Mouse (Mus musculus) lung, embryonic 15.5 days (tissue): ENCODE data around the gene Kdm4c. TPM values are rescaled to one million over a fixed set of nuclear protein-coding genes. Genes with fewer than 3 reads are reported as not detected.
A peak's percentile ranks its signal among the peaks of the same experiment; 100 is the strongest.
"Not testable (repeated sequence)": the region's sequence is repeated elsewhere in the genome, so short reads cannot be mapped to it uniquely, and the experiment has no call there.

Experiments
- ATAC-seq: fragments of 200-750 bp; cut with Nextera tagmentation; 2 replicates; pipeline ENCODE4 v1.8.0; 2017; ENCODE audit warnings: moderate number of reproducible peaks, borderline replicate concordance; ENCODE audit not compliant: low FRiP score, low TSS enrichment; ENCODE audit errors: extremely low read depth
- H3K27ac ChIP-seq: fragments of 300-500 bp; sonication (generic); 2 replicates; pipeline ENCODE4 v1.5.1; 2015; ENCODE audit warnings: moderate library complexity, mild to moderate bottlenecking, inconsistent platforms
- H3K27me3 ChIP-seq: fragments of 300-500 bp; sonication (generic); 2 replicates; pipeline ENCODE4 v1.6.1; 2015; ENCODE audit warnings: inconsistent platforms
- H3K36me3 ChIP-seq: fragments of 300-500 bp; sonication (generic); 2 replicates; pipeline ENCODE4 v1.6.1; 2015; ENCODE audit warnings: inconsistent platforms
- H3K4me1 ChIP-seq: fragments of 300-500 bp; sonication (generic); 2 replicates; pipeline ENCODE4 v1.6.1; 2015; ENCODE audit warnings: inconsistent platforms
- H3K4me2 ChIP-seq: fragments of 300-500 bp; sonication (generic); 2 replicates; pipeline ENCODE4 v1.6.1; 2015; ENCODE audit warnings: inconsistent platforms, mild to moderate bottlenecking, moderate library complexity
- H3K4me3 ChIP-seq: fragments of 300-500 bp; sonication (generic); 2 replicates; pipeline ENCODE4 v1.5.1; 2015; ENCODE audit warnings: mild to moderate bottlenecking, inconsistent platforms
- H3K9ac ChIP-seq: fragments of 300-500 bp; sonication (generic); 2 replicates; pipeline ENCODE4 v1.6.1; 2015; ENCODE audit warnings: inconsistent platforms
- H3K9me3 ChIP-seq: fragments of 300-500 bp; sonication (generic); 2 replicates; pipeline ENCODE4 v1.6.1; 2016; ENCODE audit warnings: inconsistent platforms
- WGBS: fragments of 180-500 bp; shearing (Covaris S2); methylation state at CpG from one replicate; pipeline ENCODE4 v1.1.7; 2015; 5-methylcytosine and 5-hydroxymethylcytosine counted together
- polyA plus RNA-seq: library from polyadenylated mRNA; unstranded; fragments of >200 nt; fragmentation: Nextera tagmentation; extraction: Ambion mirVana; gene quantifications from 2 replicates; pipeline ENCODE4 v1.2.1, GENCODE M21; 2015

Gene Kdm4c
- 12.4 and 13.5 TPM in 2 replicates for polyA plus RNA-seq

DNA sequence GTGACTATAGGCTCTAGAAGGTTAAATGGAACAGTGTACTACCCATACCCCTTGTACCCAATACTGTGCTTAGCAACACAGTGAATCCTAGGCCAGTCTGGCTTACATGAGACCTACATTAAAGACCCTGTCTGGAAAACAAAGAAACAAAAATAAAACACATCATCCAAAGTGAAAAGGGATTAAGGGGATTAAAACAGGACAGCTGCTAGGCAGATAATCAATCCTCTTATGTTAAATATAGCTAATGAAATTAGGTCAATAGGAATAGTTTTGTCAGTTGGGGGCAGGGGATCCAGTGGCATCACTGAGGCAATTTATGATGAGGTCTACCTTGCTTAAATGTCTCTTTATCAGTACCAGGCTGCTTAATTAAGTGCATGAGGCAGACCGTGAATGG is at the start of gene Kdm4c:
Gene Kdm4c, plus strand, starts transcription at position 322 of the 400 bp plus-strand sequence.
- H3K9ac ChIP-seq, result no peak within 1 kb of the TSS
- H3K27me3 ChIP-seq, result no peaks in the 10 kb centered on the region
- no peaks in the 10 kb centered on the region for H3K4me1 ChIP-seq
- 81% methylated on average over 1 of the region's 1 CpGs for WGBS
- no peaks in the 10 kb centered on the region for H3K36me3 ChIP-seq
- H3K27ac ChIP-seq, result no peak within 1 kb of the TSS
- H3K4me3 ChIP-seq, result no peak within 1 kb of the TSS
- no peak within 1 kb of the TSS for H3K4me2 ChIP-seq
- H3K9me3 ChIP-seq, result no peaks in the 10 kb centered on the region
- no peak for ATAC-seq

DNA sequence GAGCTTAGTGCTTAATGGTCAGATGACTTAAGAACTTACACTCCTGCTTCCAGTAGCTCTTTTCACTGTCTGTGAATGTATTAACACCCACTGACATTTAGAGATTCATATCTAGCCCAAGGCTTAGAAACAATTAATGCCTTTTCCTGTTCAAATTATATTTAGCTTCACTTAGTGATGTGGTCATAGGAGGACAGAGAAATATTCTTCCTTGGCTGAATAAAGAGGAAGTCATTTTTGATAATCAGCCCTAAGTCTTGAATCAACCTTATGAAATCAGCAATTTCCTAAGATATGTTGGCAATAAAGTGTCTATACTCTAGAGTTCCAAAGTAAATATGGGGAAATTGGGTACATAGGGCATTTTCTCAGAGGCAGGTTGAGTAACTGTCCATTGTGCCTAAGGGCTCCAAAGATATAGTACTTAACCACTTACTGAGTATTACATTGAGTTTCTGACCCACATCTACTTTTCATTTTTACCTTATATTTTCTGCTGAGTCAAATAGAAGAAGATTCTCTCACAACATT is 41.0 kb upstream of the Kdm4c start:
- H3K9ac ChIP-seq, result no peak overlapping the region
- no peaks in the 10 kb centered on the region for H3K4me1 ChIP-seq
- no peak overlapping the region for H3K4me3 ChIP-seq
- H3K27me3 ChIP-seq, result no peaks in the 10 kb centered on the region
- H3K4me2 ChIP-seq, result no peak overlapping the region
- no peak for ATAC-seq
- no peaks in the 10 kb centered on the region for H3K36me3 ChIP-seq
- H3K27ac ChIP-seq, result no peak overlapping the region
- H3K9me3 ChIP-seq, result no peaks in the 10 kb centered on the region

DNA sequence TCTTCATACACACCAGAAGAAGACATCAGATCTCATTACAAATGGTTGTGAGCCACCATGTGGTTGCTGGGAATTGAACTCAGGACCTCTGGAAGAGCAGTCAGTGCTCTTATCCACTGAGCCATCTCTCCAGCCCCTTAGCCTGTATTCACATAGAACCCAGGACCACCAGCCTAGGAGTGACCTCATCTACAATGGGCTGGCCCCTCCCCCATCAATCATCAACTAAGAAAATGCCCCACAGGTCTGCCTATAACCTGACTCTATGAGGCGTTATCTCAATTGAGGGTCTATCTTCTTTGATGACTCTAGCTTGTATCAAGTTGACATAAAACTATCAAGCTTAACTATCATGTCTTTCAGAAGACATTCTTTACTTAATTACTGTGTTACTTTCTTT is 20.5 kb upstream of the Kdm4c start:
- H3K4me3 ChIP-seq, H3K9ac ChIP-seq, H3K4me2 ChIP-seq, H3K36me3 ChIP-seq, ATAC-seq, H3K4me1 ChIP-seq, H3K9me3 ChIP-seq, H3K27ac ChIP-seq, H3K27me3 ChIP-seq: not testable (repeated sequence)
- WGBS, result 86% methylated on average over 1 of the region's 1 CpGs

DNA sequence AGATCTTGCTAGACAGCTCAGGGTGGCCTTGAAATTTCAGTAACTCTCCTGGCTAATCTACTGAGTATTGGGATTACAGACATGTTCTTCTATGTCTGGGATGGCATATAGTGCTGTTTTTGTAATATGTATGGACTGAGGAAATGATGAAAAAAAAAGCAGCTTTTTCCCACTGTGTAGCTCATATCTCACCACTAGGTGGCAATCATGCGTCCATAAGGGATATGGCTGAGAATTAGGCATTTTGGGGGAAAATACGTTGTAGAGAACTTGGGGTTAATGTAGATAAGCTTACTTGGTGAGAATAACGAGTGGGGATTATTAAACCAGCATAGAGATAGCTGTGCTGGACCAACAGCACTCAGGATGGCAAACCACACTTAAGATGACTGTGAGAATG is 19.9 kb upstream of the Kdm4c start:
- Histone ChIP-seq H3K4me2 (no peak overlapping the region), H3K27ac (no peak overlapping the region), H3K27me3 (no peaks in the 10 kb centered on the region), H3K4me1 (no peaks in the 10 kb centered on the region), H3K9ac (no peak overlapping the region), H3K36me3 (no peaks in the 10 kb centered on the region), H3K9me3 (no peaks in the 10 kb centered on the region), H3K4me3 (no peak overlapping the region)
- ATAC-seq, result no peak
- WGBS, result 21% methylated on average over 3 of the region's 3 CpGs

GRCm38 (mm10) chr4:74224210-74224609 is 18.1 kb upstream of the Kdm4c start:
- H3K4me1 ChIP-seq, result no peaks in the 10 kb centered on the region
- no peak overlapping the region for H3K4me3 ChIP-seq
- no peak overlapping the region for H3K9ac ChIP-seq
- H3K27me3 ChIP-seq, result no peaks in the 10 kb centered on the region
- H3K36me3 ChIP-seq, result no peaks in the 10 kb centered on the region
- no peak overlapping the region for H3K4me2 ChIP-seq
- no peak overlapping the region for H3K27ac ChIP-seq
- H3K9me3 ChIP-seq, result no peaks in the 10 kb centered on the region
- 52% methylated on average over 2 of the region's 2 CpGs for WGBS
- no peak for ATAC-seq

DNA sequence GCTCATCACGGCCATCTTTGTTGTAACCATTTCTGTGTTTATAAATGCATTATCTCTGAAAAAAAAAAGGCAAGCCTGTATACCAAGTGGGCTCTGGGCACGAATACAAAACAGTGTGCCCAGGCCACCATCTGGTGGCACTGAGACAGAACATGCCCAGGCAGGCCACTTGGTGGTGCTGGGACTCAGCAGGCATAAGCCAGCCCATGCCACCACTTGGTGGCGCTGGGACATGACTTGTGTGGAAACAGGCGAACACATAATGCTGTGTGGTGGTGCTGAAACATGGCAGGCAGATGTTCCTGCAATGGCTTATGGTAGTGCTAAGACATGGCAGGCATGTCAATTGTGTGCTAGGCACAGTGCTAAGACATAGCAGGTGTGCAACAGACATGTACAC is 11.3 kb upstream of the Kdm4c start:
- no peaks in the 10 kb centered on the region for H3K9me3 ChIP-seq
- 78% methylated on average over 4 of the region's 4 CpGs for WGBS
- no peaks in the 10 kb centered on the region for H3K27me3 ChIP-seq
- no peak overlapping the region for H3K9ac ChIP-seq
- no peak overlapping the region for H3K4me3 ChIP-seq
- ATAC-seq, result no peak
- no peaks in the 10 kb centered on the region for H3K36me3 ChIP-seq
- no peak overlapping the region for H3K4me2 ChIP-seq
- H3K4me1 ChIP-seq, result no peaks in the 10 kb centered on the region
- no peak overlapping the region for H3K27ac ChIP-seq

DNA sequence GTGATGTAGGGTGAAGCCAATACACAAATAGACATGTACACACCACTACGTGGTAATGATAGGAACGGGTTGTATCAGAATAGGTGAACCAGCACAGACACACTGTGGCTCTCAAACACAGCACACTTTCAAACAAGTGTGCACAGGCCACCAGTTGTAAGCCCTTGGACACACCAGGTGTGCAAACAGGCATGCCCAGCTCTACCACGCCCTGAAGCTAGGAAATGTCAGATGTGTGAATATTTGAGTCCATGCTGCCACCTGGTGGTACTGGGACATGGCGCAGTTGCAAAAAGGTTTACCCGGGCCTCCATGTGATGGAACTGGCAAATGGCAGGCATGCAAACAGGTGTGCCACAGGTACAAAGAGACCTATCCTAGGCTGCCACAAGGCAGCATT is 10.9 kb upstream of the Kdm4c start:
- no peaks in the 10 kb centered on the region for H3K36me3 ChIP-seq
- H3K4me2 ChIP-seq, result no peak overlapping the region
- no peak for ATAC-seq
- no peaks in the 10 kb centered on the region for H3K27me3 ChIP-seq
- no peaks in the 10 kb centered on the region for H3K9me3 ChIP-seq
- WGBS, result 64% methylated on average over 5 of the region's 5 CpGs
- no peaks in the 10 kb centered on the region for H3K4me1 ChIP-seq
- H3K27ac ChIP-seq, result no peak overlapping the region
- no peak overlapping the region for H3K4me3 ChIP-seq
- no peak overlapping the region for H3K9ac ChIP-seq

DNA sequence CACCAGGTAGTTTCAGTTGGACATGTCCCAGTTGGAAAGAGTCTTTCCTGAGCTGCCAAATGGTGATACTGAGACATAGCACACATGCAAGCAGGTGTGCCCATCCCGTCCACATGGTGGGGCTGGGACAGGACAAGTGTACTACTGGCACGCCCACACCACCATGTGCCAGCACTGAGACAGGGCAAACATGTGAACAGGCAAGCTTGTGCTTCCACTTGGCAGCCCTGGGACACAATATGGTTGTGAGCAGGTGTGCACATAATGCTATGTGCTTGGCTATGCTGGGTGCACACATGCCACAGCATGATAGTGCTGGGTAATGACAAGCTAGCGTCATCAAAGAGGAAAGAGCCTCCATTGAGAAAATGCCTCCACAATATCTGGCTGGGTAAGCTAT is 8.8 kb upstream of the Kdm4c start:
- WGBS, result 83% methylated on average over 3 of the region's 3 CpGs
- Histone ChIP-seq H3K4me3 (no peak overlapping the region), H3K27me3 (no peaks in the 10 kb centered on the region), H3K9me3 (no peaks in the 10 kb centered on the region), H3K4me2 (no peak overlapping the region), H3K27ac (no peak overlapping the region), H3K4me1 (no peaks in the 10 kb centered on the region), H3K9ac (no peak overlapping the region), H3K36me3 (no peaks in the 10 kb centered on the region)
- no peak for ATAC-seq

DNA sequence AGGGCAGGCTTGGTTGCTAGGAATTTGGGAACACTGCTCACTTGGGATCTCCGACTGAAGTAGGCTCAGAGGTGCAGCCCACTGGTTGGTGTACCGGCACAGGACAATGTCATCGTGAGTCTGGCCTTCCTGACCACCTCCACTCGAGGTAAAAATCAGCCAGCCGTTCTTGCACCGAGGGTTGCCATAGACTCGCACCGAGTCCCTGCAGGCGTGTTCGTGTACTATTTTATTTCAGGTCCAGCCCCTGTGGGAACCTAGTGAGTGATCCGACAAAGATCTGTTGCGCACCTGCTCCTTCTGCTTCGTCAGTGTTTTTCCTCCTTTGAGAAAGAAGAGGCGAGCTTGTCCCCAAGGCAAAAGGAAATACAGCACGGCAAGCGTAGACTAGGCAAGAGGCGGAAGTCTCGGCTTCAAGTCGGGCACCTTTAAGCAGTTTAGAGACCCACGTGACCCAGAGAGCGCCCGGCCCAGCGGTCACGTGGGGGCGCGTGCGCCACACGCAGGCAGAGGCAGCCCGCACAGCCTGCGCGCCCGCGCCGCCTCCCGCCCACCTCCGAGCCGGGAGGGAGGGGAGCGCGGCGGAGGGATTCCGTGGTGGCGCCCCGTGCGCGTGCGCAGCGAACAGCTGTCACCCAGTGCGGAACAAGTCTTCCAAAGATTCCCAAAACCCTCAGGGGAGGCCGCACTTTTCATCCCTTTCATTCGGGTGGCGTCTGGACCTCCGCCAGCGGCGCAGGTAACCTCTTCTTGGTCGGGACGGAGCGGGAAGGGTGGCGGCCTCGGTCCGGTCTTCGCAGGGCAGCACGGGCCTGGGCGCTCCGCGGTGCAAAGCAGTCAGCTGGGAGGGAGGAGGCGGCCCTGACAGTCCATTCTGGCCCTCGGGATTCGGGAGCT is 9.3 kb downstream of the Kdm4c start:
- no peaks in the 10 kb centered on the region for H3K27me3 ChIP-seq
- H3K4me2 ChIP-seq, result peak overlapping the region; percentile 83
- WGBS, result under 1% methylated on average over 65 of the region's 68 CpGs
- peak overlapping the region; percentile 90 for H3K4me3 ChIP-seq
- peak; percentile 99 for ATAC-seq
- peak overlapping the region; percentile 91 for H3K27ac ChIP-seq
- peak overlapping the region; percentile 85 for H3K9ac ChIP-seq
- H3K9me3 ChIP-seq, result no peaks in the 10 kb centered on the region
- H3K36me3 ChIP-seq, result no peaks in the 10 kb centered on the region
- peaks cover 7% of the 10 kb centered on the region for H3K4me1 ChIP-seq

GRCm38 (mm10) chr4:74252245-74253105 is 10.2 kb downstream of the Kdm4c start:
- no peaks in the 10 kb centered on the region for H3K9me3 ChIP-seq
- H3K27ac ChIP-seq, result peak overlapping the region; percentile 91
- peaks cover 7% of the 10 kb centered on the region for H3K4me1 ChIP-seq
- H3K4me2 ChIP-seq, result peak overlapping the region; percentile 83
- H3K27me3 ChIP-seq, result no peaks in the 10 kb centered on the region
- peak overlapping the region; percentile 85 for H3K9ac ChIP-seq
- peak overlapping the region; percentile 90 for H3K4me3 ChIP-seq
- no peaks in the 10 kb centered on the region for H3K36me3 ChIP-seq
- peak; percentile 15; the same call in 1 of the 2 replicates for ATAC-seq
- WGBS, result under 1% methylated on average over 46 of the region's 46 CpGs

GRCm38 (mm10) chr4:74257882-74258281 is 15.6 kb downstream of the Kdm4c start:
- ATAC-seq, result no peak
- H3K9ac ChIP-seq, result no peak overlapping the region
- H3K4me1 ChIP-seq, result peaks cover 5% of the 10 kb centered on the region
- H3K27me3 ChIP-seq, result no peaks in the 10 kb centered on the region
- H3K9me3 ChIP-seq, result no peaks in the 10 kb centered on the region
- no peak overlapping the region for H3K27ac ChIP-seq
- H3K36me3 ChIP-seq, result no peaks in the 10 kb centered on the region
- H3K4me3 ChIP-seq, result no peak overlapping the region
- WGBS, result 30% methylated on average over 5 of the region's 5 CpGs
- H3K4me2 ChIP-seq, result no peak overlapping the region

GRCm38 (mm10) chr4:74258538-74258937 is 16.2 kb downstream of the Kdm4c start:
- H3K4me1 ChIP-seq, result 0 out of 2 replicates have a peak, but pooled peaks cover 2% of the 10 kb centered on the region
- H3K9me3 ChIP-seq, result no peaks in the 10 kb centered on the region
- no peak overlapping the region for H3K27ac ChIP-seq
- H3K9ac ChIP-seq, result no peak overlapping the region
- ATAC-seq, result no peak
- WGBS, result 56% methylated on average over 1 of the region's 1 CpGs
- H3K27me3 ChIP-seq, result no peaks in the 10 kb centered on the region
- no peaks in the 10 kb centered on the region; the same call in 1 of the 2 replicates for H3K36me3 ChIP-seq
- H3K4me2 ChIP-seq, result no peak overlapping the region
- H3K4me3 ChIP-seq, result no peak overlapping the region
